Mouse (Mus musculus) c-Kit-negative CD71-positive TER-119-positive erythroid progenitor cells, embryonic 14.5 days (primary cell): ENCODE measurements around the gene Pigb.

Experiments used
- DNase-seq: peaks from one replicate; pipeline ENCODE4 v3.0.0-alpha.2; 2013; ENCODE audit warnings: low read depth, low spot score

The Pigb gene

DNA sequence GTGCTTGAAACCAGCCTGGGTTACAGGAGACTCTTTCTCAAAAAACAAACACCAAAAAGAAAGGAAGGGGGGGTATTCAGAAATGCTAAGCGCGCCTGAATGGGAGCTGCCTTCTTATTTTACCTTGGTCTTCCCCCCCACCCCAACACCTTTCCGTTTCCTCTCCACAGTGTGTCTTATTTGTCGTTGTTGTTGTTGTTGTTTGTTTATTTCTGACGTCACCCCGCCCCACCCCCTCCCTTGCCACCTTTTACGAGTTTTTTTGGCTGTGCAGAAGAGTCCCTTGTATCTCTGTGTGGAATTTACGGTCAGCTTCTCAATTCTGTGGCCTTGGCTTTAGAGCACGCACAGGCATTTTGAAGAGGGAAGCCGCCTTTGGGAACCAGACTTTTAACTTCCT lies 5.5 kb upstream of the Pigb start:
- DNase-seq: no peak

DNA sequence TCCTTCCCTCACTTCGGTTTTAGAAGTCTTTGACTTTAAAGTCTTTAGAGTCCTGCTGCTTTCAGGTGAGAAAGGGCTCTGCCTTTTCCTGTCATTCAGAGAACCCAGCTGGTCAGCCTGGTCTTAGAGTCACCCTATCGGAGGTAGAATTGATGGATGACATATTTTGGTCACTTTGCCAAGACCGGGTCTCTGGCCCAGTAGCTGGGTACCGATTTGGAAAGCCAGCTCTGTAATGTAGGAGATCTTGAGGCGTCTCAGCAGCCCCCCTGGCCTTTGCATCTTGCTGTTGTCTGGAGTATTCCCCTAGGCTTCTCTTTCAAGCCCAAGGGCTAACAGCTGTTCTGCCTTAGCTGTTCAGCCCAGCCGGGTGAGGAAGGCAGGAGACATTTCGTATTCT lies 5.0 kb upstream of the Pigb start:
- no peak for DNase-seq

DNA sequence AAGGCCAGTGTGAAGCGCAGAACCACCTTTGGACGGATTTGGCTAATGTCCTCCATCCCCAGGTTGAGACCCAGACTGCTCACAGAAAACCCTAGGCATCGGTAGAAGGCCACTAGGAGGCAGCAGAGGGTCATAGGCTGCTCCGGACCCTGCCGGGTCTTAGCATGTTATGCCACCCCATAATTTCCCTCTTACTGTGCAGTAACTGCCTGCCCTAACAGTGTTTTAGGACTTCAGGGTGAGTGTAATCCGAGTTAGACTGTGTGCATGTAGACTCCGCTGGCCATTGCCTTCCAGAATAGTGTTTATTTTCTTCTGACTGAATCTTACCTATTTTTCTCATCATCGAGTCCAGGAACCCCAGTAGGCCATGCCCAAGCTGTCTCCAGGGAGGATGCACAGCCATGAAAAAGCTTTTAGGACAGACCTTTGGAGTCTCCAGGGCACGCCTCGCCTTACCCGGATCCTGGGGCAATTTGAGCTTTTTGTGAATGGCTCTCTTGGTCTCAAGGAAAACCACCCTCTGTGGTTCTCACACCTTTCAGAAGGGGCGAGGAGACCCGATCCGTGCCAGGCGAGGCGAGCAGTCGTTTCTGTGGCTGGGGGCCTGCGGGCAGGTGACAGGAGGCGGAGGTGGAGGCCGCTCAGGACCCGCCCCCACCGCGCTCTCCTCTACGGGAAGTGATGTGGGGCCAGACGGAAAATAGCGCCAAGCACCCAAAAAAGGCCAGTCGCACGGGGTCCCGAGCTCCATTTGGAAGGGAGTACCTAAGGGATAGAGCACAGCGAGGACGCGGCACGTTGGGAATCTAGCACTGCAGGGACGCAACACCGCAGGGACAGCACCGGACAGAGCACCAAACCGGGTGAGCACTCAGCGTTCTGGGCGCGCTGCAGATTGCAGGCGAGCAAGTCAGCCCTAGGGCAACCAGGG lies 4.2 kb upstream of the Pigb start, which contains the start of gene Rab27a:
Gene Rab27a, plus strand, starts transcription at position 709 of the 934 bp plus-strand sequence.
- DNase-seq: peak; percentile 38

DNA sequence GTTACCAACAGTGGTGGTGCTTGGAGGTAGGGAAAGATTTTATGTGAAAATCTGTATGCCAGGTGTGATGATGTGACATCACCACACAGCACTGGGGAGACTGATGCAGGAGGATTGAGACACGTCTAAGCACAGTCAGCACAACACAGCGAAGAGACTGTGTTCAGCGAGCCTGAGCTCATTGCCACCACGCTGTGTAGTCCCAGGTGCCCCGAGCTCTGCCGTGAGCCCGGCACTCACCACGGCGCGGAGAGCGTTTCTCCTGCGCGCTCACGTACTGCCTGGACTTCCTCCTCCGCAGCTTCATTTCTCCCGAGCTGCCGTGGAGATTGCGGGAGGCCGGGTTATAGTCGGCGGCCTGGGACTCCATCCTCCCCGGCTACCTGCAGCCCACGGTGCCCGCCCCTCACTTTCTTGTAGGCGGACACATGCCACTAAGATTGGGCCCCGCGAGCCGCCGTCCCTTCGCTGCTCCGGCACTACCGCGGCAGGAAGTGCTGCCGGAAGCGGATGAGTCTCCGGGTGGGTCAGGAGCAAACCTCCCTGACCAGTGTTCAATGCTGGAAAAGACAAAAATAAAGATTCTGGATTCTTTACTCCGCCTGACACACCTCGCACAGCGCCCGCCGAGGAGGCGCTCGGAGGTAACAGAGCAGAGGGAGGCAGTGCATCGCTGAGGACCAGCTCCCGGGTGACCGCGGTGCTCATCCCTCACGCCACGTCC lies 794 bp downstream of the Pigb start:
- DNase-seq: peak; percentile 75

DNA sequence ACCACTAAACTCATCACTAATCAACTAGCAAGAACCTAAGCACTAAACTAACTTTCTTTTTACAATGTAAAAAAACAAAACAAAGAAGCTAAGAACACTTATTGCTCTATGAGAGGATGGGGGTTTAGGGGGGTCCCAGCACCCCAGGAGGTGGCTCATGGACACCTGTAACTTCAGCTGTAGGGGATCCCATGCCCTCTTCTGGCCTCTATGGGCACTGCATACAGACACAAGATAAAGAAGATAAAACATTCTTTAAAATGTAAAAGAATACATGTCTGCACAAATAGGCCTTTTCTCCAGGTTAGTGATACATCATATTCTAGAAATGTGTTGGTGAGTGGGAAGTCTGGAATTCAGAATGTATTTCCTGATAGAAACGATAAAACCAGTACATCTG lies 6.8 kb downstream of the Pigb start:
- DNase-seq: no peak

DNA sequence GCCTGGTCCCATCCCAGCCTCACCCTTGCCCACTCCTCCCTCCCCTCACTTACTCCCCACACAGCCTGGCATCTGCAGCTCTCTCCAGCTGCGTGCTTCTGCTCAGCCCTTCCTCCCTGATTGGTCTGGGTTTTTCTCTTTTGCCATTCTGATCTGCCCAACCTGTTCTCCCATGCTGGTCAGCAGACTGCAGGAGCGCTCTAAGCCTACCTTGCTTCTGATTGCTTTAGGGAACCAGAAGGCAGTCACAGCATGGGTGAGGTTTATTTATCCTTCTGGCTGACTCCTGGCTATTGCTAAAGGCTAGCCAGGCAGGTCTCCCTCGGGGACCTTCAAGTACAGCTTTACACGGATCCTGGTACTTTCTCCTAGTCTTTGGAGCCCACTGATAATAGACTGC lies 8.8 kb downstream of the Pigb start:
- DNase-seq: no peak

DNA sequence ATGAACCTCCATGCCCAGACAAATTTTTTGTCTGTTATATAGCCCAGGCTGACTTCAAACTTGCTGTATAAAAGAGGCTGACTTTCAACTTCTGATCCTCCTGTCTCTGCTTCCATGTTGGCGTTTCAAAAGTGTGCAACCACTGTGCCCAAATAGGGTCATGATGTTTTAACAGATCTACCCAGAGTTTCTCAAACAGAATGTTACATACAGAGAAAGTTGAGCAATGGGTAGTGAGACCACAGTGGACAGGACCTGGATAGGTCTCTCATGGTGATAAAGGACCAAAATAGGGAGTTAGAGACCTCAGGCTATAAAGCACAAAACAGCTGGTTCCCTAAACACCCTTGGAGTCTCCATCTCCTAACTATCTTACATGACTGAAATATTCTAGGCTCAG lies 9.7 kb downstream of the Pigb start:
- no peak for DNase-seq

DNA sequence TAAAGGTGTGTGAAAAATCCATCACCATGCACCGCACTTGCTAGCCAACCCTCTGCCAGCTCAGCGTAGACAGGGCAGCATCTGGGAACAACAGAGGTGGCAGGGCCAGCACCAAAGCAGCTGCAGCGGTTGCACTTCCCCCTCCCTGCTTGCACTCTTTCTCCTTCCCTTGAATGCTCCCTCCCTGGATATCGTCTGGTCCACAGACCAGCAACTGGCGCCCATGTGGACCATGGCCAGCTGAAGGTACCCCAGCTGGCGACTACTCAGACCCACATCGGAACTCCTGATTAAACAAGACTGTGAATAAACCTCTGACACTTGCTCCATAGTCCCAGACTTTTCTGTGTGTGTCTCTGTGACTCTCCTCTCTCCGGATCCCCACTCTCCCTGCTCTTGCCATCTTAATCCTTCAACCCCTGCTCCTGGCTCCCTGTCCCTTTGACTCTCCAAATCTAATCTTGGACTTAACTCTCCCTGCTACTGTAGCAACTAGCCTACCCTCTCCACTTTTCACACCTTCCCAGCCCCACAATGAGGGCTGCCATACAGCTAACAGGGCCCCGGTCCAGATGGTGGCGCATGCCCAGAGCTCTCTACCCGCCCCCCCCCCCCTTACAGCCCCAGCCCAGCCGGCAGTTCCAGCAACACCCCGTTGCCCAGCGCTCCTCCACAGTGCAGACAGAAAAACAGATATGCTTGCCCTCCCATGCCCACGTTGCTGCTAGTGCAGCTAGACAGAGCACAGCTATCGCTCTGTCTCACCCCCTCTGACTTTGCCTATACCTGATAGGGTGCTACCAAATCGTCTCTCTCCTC lies 14.2 kb downstream of the Pigb start:
- DNase-seq: no peak

DNA sequence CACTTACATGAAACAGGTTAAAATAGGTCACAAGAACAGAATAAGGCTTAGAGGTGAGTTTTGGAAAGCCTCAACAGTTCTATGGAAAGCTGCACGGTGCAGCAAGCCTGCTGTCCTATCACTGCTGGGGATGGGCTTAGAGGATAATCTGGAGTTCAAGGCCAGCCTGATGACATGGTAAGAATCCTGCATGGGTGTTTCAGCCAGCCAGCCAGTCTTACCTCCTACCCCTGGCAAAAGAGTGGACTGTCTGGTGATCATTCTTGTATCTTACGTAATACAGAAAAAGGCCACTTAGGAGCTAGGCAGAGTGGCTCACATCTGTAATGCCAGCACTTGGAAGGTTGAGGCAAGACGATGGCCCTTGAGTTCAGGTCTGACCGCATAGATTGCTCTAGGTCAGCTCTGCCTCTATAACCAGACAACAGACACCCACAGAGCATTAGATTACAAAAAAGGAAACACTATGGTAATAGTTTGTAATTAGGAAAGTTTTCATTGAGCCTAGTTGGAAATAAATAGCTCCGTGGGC lies 19.5 kb downstream of the Pigb start:
- no peak for DNase-seq

DNA sequence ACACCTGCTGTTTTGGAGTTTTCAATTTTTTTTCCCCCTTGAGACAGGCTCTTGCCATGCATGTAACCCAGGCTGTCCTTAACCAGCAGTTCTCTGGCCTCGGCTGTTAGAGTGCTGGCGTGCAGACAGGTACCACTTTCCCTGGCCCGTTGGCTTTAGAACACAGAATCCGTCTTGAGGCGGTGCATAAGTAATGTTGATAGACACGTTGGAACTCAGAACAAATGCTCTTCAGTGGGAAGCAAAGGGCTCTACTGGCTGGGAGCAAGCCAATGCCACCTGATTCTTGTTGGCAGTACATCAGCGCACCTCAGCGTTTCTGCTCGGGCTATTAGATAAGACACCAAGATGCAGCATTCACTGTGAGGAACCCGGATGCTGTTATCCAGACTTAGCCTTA lies 20.3 kb downstream of the Pigb start:
- no peak for DNase-seq

DNA sequence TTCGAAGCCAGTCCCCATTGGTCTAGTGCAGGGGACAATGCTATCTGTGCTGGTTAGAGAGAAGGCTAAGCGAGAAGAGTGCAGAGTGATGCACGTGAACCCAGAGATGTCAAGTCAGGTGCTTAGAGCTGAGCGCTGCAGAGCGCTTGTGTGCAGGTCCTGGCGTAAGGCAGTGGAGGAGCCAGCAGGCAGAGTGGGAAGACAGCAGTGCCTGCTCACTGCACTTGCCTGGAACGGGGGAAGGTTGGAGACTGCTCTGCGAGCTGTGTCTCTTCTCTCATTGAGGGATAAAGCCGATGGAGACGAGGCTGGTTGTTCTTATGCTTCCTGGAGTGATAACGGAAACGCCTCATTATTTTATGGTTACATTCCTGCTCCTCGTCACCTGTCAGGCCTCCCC lies 25.5 kb downstream of the Pigb start:
- DNase-seq: no peak

DNA sequence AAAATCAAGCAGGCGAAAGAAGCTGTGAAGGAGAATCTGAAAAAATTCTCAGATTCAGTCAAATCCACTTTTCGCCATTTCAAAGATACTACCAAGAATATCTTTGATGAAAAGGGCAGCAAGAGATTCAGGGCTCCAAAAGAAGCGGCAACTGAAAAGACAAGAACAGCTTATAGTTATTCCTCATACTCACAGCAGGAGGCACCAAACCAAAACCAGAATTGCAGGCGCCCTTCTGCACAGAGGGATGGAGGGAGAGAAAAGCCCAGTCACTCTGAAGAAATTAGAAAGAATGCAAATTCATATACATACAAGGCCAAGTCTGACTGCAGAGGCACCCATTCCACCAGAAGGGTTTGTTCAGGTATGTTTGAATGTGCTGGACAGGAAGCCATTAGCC lies 27.5 kb downstream of the Pigb start:
- no peak for DNase-seq

DNA sequence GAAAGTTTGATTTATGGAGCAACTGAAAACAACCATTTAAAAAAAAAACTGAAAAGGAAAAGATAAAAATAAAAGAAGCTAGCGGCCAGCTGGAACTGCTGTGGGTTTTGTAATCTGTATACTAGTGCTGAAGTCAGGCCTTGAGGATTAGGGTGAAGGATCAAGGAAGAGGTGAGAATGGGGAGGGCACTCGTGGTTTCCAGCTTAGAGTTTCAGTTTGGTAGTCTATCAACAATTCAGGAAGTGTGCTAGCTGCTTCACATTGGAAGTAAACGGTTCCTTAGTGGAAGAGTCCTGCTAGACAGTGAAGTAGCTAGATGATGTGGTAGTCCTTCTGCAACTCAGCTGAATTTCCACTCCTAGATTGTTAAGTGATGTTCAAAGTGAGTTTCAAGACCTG lies 31.8 kb downstream of the Pigb start:
- no peak for DNase-seq

DNA sequence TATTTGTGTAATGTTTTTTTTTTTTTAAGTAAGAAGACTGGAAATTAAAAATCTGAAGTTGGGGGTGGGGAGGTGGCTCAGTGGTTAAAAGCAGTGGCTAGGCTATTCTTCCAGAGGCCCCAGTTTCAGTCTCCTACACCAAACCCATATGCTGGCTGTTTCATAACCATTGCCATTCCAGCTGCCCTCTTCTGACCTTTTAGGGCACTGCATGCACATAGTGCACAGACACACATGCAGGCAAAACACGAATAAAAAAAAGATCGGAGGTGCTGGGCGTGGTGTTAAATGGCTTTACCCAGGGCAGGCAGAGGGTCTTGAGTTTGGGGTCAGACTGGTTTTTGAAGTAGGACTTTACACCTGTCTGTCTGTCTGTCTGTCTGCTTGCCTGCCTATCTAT lies 34.0 kb downstream of the Pigb start:
- no peak for DNase-seq

DNA sequence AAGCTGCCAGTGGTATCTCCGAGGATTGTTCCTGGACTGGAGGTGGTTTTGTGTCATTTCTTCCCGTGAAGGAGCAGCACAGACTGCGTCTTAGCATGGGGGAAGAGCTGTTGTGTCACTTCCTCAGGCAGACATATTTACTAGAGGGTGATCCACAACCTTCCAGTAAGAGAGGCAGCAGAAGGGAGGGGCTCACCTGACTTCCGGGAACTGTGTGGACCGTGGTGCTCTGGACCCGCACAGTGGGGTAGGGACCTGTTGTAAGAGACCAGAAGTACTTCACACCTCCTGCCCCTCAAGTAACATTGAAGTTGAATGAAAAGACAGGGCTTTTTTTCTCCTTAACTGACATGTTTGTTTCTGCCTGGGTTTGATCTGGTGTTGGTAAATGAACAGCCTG lies 35.1 kb downstream of the Pigb start:
- no peak for DNase-seq

DNA sequence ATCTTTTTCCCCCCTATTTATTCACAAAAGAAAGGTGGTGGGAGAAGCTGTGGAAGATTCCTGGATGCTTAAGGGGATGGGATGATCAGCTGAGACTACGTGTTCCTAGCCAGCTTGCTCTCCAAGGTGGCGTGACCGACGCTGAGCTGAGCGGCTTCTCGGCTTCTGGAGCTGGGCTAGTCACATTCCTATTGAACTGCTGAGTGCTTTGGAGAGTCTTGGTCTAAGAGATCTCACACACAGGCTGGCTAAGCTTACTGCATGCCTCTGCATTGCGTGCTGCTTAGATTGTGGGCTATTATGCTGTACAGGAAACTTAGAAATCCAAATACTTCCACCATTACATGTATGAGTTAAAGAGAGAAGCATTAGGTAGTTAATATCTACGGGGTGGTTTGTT lies 36.1 kb downstream of the Pigb start:
- DNase-seq: no peak

DNA sequence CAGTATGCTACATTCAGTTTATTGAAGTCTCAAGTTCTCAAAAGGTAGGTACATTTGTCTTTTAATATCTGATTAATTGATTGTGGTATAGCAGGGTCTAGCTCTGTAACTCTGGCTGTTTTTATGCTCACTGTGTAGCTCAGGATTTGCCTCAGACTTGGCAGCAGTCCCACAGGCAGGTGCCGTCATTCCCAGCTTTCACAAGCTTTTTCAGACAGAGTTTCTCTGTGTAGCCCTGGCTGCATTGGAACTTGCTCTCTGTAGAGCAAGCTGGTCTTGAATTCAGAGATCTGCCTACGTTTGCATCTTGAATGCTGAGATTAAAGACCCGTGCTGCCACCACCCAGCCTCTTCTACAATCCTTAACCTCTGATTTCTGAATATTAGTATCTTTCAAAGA lies 38.0 kb downstream of the Pigb start:
- no peak for DNase-seq

DNA sequence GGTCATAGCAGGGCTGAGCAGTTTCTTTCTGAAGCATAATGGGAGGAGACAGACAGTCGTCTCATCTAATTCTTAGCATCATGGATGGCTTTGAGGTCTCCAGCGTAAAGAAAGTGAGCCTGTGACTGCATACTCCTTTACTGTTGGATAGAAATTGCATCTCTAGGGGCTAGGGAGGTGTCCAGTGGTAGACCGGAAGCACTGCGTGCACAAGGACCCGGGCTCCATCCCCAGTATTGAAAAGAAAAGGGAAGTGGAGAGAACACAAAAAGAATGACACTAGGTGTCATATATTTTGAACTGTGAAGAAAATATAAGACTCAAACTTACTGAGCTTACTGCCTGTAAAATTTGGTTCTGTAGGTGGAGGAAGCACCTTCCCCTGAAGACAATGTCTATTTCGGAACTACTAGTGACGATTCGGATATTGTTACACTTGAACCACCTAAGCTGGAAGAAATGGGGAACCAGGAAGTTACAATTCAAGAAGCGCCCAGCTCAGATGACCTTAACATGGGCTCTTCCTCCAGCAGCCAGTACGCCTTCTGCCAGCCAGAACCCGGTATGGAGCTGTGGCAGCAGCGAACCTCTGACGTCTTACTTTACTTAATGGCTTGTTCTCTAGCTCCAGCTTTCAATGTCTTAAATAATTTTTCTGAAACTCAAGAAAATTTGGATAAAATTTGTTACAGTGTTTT lies 38.7 kb downstream of the Pigb start:
- no peak for DNase-seq

DNA sequence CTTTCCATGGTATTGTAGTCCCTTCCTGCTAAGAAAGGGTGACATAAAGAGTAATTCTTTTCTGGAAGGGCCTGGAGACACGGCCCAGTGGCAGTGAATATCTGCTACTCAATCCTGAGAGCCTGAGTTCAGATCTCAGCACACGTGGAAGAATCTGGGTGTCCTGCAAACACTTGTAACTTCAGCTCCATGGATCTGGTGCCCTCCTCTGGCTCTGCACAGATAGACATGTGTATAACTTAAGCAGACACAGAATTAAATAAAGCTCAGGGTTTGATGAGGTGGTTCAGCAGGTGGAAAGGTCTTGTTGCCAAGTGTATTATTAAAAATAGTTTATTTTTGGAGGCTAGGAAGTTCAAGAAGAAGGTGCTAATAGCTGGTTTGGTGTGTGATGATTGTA lies 39.7 kb downstream of the Pigb start:
- DNase-seq: no peak

DNA sequence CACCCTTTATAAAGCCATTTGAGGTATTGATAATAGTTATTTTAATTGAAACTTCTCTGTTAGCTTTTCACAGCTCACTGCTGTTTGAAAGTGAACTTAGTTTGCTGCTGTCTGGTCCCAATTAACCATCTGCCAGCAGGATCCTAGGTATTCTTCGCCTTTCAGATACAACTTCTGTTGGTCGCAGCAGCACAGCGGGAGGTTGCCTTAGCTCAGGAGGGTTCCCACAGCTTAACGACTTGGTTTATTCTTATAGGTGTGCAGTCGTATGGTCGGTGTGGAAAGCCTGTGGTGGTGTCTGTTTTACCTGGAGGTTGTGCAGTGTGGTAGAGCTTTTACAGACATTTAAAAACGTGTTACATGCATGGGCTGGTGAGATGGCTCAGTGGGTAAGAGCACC lies 43.4 kb downstream of the Pigb start:
- DNase-seq: no peak

DNA sequence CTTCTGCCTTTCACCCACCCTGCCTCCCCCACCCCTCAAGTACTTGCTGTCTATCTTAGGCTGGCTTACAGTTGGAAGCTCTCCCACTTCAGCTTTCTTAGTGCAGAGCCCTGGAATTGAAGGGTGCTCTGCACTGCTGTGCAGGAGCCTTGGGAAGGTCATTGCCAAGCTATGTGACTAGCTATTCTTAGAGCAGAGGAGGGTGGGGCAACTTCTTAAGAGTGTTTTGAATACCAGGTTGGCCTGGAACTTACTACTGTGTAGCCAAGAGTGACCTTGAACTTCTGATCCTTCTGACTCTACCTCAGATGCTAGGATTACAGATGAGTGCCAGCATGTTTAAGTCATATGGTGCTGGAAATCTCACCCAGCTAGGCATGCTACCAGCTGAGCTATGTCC lies 44.0 kb downstream of the Pigb start:
- DNase-seq: no peak
